Mouse (Mus musculus) E14TG2a.4 (cell line): ENCODE measurements at regions not wholly inside any gene's neighbourhood (a gene's known extent, or its start where the extent isn't known, plus 50 kb on each side); places are given as distances from the start of the nearest gene placed in this dataset.

Experiments used
- H3K27me3 ChIP-seq: 2 replicates; pipeline ENCODE4 v1.6.1; 2014; ENCODE audit warnings: low read length, control low read depth; ENCODE audit not compliant: insufficient read depth
- H3K36me3 ChIP-seq: 2 replicates; pipeline ENCODE4 v1.6.1; 2014; ENCODE audit warnings: low read length, control low read depth; ENCODE audit not compliant: insufficient read depth
- H3K4me1 ChIP-seq: replicated peaks from 2 replicates; pipeline ENCODE4 v1.6.1; 2014; ENCODE audit warnings: low read depth, low read length, control low read depth
- H3K4me3 ChIP-seq: replicated peaks from 2 replicates; pipeline ENCODE4 v1.5.1; 2014; ENCODE audit warnings: mild to moderate bottlenecking, low read length
- H3K9me3 ChIP-seq: 2 replicates; pipeline ENCODE4 v1.6.1; 2014; ENCODE audit warnings: low read length, control low read depth
- CTCF ChIP-seq: conservative IDR thresholded peaks from 2 replicates; pipeline ENCODE4 v1.5.1; 2014; ENCODE audit warnings: low read length
- NANOG ChIP-seq: IDR thresholded peaks from 2 replicates; pipeline ENCODE4 v1.6.1; 2014; ENCODE audit warnings: borderline replicate concordance, low read length, mixed read lengths
- POU5F1 ChIP-seq: IDR thresholded peaks from 2 replicates; pipeline ENCODE4 v1.6.1; 2014; ENCODE audit warnings: low read length, borderline replicate concordance

- Histone ChIP-seq H3K9me3 (peaks cover 21% of the 10 kb centered on the region), H3K4me1 (no peaks in the 10 kb centered on the region), H3K27me3 (no peaks in the 10 kb centered on the region), H3K36me3 (no peaks in the 10 kb centered on the region), H3K4me3 (no peak overlapping the region)
- TF ChIP-seq CTCF (no peak), NANOG (no peak), POU5F1 (no peak)
Measured at GRCm38 (mm10) chr11:48746503-48746902, 53.6 kb upstream of the Rack1 start.

GRCm38 (mm10) chr11:48748066-48748465, 52.1 kb upstream of the Rack1 start:
- H3K9me3 ChIP-seq = peaks cover 21% of the 10 kb centered on the region
- H3K4me3 ChIP-seq = no peak overlapping the region
- no peaks in the 10 kb centered on the region for H3K36me3 ChIP-seq
- no peaks in the 10 kb centered on the region for H3K4me1 ChIP-seq
- H3K27me3 ChIP-seq = 0 out of 2 replicates have a peak, but pooled peaks cover 2% of the 10 kb centered on the region
- TF ChIP-seq CTCF = no peak
- TF ChIP-seq NANOG = no peak
- no peak for TF ChIP-seq POU5F1
